Mouse (Mus musculus): ENCODE results near the gene Tbc1d22a.

Gene Tbc1d22a

GRCm38 (mm10) chr15:86513336-86513735 is 299.1 kb downstream of the Tbc1d22a start:
- no peak for DNase-seq

GRCm38 (mm10) chr15:86520201-86520600 is 305.9 kb downstream of the Tbc1d22a start:
- no peak for DNase-seq

- DNase-seq = no peak
These were observed 321.1 kb downstream of the Tbc1d22a start for GRCm38 (mm10) chr15:86535356-86535755.

- no peak for DNase-seq
These were observed 328.1 kb downstream of the Tbc1d22a start for GRCm38 (mm10) chr15:86542371-86542770.

- no peak for DNase-seq
These were observed 330.0 kb downstream of the Tbc1d22a start for GRCm38 (mm10) chr15:86544122-86544795.

Data from kidney, postnatal 36 days (tissue).